Mouse (Mus musculus) lung, adult 2 months (tissue): ENCODE results near the gene Cyth4. TPM values are rescaled to one million over a fixed set of nuclear protein-coding genes. Genes with fewer than 3 reads are reported as not detected.

Source experiments
- DNase-seq: peaks from one replicate; pipeline ENCODE4 v3.0.0; 2022
- H3K4me1 ChIP-seq: fragments of 200-500 bp; 2 replicates; pipeline ENCODE4 v1.6.1; 2011; ENCODE audit warnings: low read length; ENCODE audit not compliant: control insufficient read depth, insufficient read depth
- H3K4me3 ChIP-seq: fragments of 200-500 bp; replicated peaks from 2 replicates; pipeline ENCODE3; 2011; ENCODE audit warnings: low read depth, mild to moderate bottlenecking, control low read depth, low read length; ENCODE audit errors: extremely low read depth
- CTCF ChIP-seq: fragments of 200-500 bp; IDR thresholded peaks from 2 replicates; pipeline ENCODE4 v1.5.1; 2011; ENCODE audit warnings: mild to moderate bottlenecking, low read length, control low read depth; ENCODE audit not compliant: insufficient read depth
- POLR2A ChIP-seq: fragments of 200-500 bp; IDR thresholded peaks from 2 replicates; pipeline ENCODE4 v1.6.1; 2011; ENCODE audit warnings: low read depth, mild to moderate bottlenecking, control low read depth, low read length, borderline replicate concordance; ENCODE audit errors: extremely low read depth
- WGBS: fragments of 180-500 bp; shearing (Covaris S2); methylation state at CpG from one replicate; pipeline ENCODE4 v1.1.7; 2018; 5-methylcytosine and 5-hydroxymethylcytosine counted together
- polyA plus RNA-seq: library from polyadenylated mRNA; depleted of rRNA; stranded (reverse); fragments of >200 nt; gene quantifications from 2 replicates; pipeline ENCODE4 v1.2.3, GENCODE M21; 2012; rRNA removed

Gene Cyth4
- polyA plus RNA-seq, 1 experiment = 42.8 TPM

- 89% methylated on average over 5 of the region's 5 CpGs for WGBS
Measured at GRCm38 (mm10) chr15:78633413-78633812, 36.6 kb downstream of the Cyth4 start.

GRCm38 (mm10) chr15:78634095-78634737 is 37.4 kb downstream of the Cyth4 start:
- no peak for TF ChIP-seq CTCF
- TF ChIP-seq POLR2A = no peak
- H3K4me1 ChIP-seq = no peaks in the 10 kb centered on the region
- H3K4me3 ChIP-seq = no peak overlapping the region
- 44% methylated on average over 10 of the region's 10 CpGs for WGBS
- no peak for DNase-seq

More at GRCm38 (mm10) chr15:78633413-78633812, 36.6 kb downstream of the Cyth4 start:
- H3K4me1 ChIP-seq = no peaks in the 10 kb centered on the region
- no peak for DNase-seq
- H3K4me3 ChIP-seq = no peak overlapping the region
- TF ChIP-seq CTCF = no peak
- TF ChIP-seq POLR2A = no peak

- WGBS = 49% methylated on average over 7 of the region's 7 CpGs
- TF ChIP-seq CTCF (no peak), POLR2A (no peak)
- DNase-seq = no peak
- H3K4me1 ChIP-seq = no peaks in the 10 kb centered on the region
- no peak overlapping the region for H3K4me3 ChIP-seq
Measured at GRCm38 (mm10) chr15:78635231-78635630, 38.4 kb downstream of the Cyth4 start.

- no peak overlapping the region for H3K4me3 ChIP-seq
- DNase-seq = no peak
- no peaks in the 10 kb centered on the region for H3K4me1 ChIP-seq
- no peak for TF ChIP-seq CTCF
- TF ChIP-seq POLR2A = no peak
- WGBS = 16% methylated on average over 6 of the region's 6 CpGs
Measured at GRCm38 (mm10) chr15:78643633-78644032, 46.8 kb downstream of the Cyth4 start.

GRCm38 (mm10) chr15:78644606-78645005 is 47.8 kb downstream of the Cyth4 start:
- WGBS = 44% methylated on average over 8 of the region's 8 CpGs
- TF ChIP-seq CTCF (no peak), POLR2A (no peak)
- no peak for DNase-seq
- Histone ChIP-seq H3K4me1 (no peaks in the 10 kb centered on the region), H3K4me3 (no peak overlapping the region)

GRCm38 (mm10) chr15:78647746-78648145 is 50.9 kb downstream of the Cyth4 start:
- no peak overlapping the region for H3K4me3 ChIP-seq
- 73% methylated on average over 4 of the region's 4 CpGs for WGBS
- TF ChIP-seq CTCF = no peak
- no peak for TF ChIP-seq POLR2A
- no peak for DNase-seq
- no peaks in the 10 kb centered on the region for H3K4me1 ChIP-seq

GRCm38 (mm10) chr15:78651169-78651568 is 54.3 kb downstream of the Cyth4 start:
- WGBS = 45% methylated on average over 4 of the region's 4 CpGs
- DNase-seq = no peak
- H3K4me1 ChIP-seq = no peaks in the 10 kb centered on the region
- no peak overlapping the region for H3K4me3 ChIP-seq
- TF ChIP-seq CTCF (no peak), POLR2A (no peak)

GRCm38 (mm10) chr15:78664268-78664667 is 67.4 kb downstream of the Cyth4 start:
- no peaks in the 10 kb centered on the region for H3K4me1 ChIP-seq
- H3K4me3 ChIP-seq = no peak overlapping the region
- 50% methylated on average over 5 of the region's 5 CpGs for WGBS
- no peak for DNase-seq
- TF ChIP-seq CTCF = no peak
- TF ChIP-seq POLR2A = no peak

- TF ChIP-seq CTCF (no peak), POLR2A (no peak)
- Histone ChIP-seq H3K4me1 (no peaks in the 10 kb centered on the region), H3K4me3 (no peak overlapping the region)
- peak; percentile 3 for DNase-seq
- 38% methylated on average over 10 of the region's 10 CpGs for WGBS
Measured at GRCm38 (mm10) chr15:78669221-78669871, 72.5 kb downstream of the Cyth4 start.

- Histone ChIP-seq H3K4me1 (no peaks in the 10 kb centered on the region), H3K4me3 (no peak overlapping the region)
- WGBS = 25% methylated on average over 5 of the region's 5 CpGs
- DNase-seq = no peak
- TF ChIP-seq POLR2A = no peak
- no peak for TF ChIP-seq CTCF
Measured at GRCm38 (mm10) chr15:78670341-78670740, 73.5 kb downstream of the Cyth4 start.

Other genes starting within 250 kb of the Cyth4 start
- gene Tex33, start 201.1 kb upstream of the Cyth4 start, polyA plus RNA-seq = not detected in 2 replicates
- gene Tst, start 191.1 kb upstream of the Cyth4 start, polyA plus RNA-seq = 122 and 136 TPM in 2 replicates
- 136 and 145 TPM in 2 replicates for gene Mpst, start 190.6 kb upstream of the Cyth4 start, polyA plus RNA-seq
- gene Kctd17, start 168.5 kb upstream of the Cyth4 start, polyA plus RNA-seq = 114 and 128 TPM in 2 replicates
- 0.33 and 1.2 TPM in 2 replicates for gene Tmprss6, start 128.4 kb upstream of the Cyth4 start, polyA plus RNA-seq
- gene Il2rb, start 101.8 kb upstream of the Cyth4 start, polyA plus RNA-seq = 11.0 and 12.8 TPM in 2 replicates
- 22.9 and 23.0 TPM in 2 replicates for gene C1qtnf6, start 65.6 kb upstream of the Cyth4 start, polyA plus RNA-seq
- 0.02 and 0.03 TPM in 2 replicates for gene Sstr3, start 52.4 kb upstream of the Cyth4 start, polyA plus RNA-seq
- 145 and 187 TPM in 2 replicates for gene Rac2, start 24.3 kb upstream of the Cyth4 start, polyA plus RNA-seq
- 0.02 and 0.09 TPM in 2 replicates for gene Elfn2, start 121.7 kb downstream of the Cyth4 start, polyA plus RNA-seq
- gene Mfng, start 176.4 kb downstream of the Cyth4 start, polyA plus RNA-seq = 78.0 and 98.3 TPM in 2 replicates
- gene Card10, start 206.0 kb downstream of the Cyth4 start, polyA plus RNA-seq = 61.5 and 73.5 TPM in 2 replicates
- gene Cdc42ep1, start 245.6 kb downstream of the Cyth4 start, polyA plus RNA-seq = 221 and 277 TPM in 2 replicates